Mouse (Mus musculus) neutrophil, adult 5-6 weeks (primary cell): ENCODE measurements around the gene Rnf126. TPM values are rescaled to one million over a fixed set of nuclear protein-coding genes. Genes with fewer than 3 reads are reported as not detected.

Source experiments
- ATAC-seq: fragments of 151-379, 151-347 bp; 2 replicates; pipeline ENCODE4 v1.8.0; 2017; ENCODE audit warnings: mild to moderate bottlenecking, moderate TSS enrichment; ENCODE audit not compliant: insufficient number of reproducible peaks, poor library complexity, low FRiP score, severe bottlenecking; ENCODE audit errors: extremely low read depth
- total RNA-seq: library from RNA; stranded (forward); fragments of 200-1000 nt; gene quantifications from 2 replicates; pipeline ENCODE4 v1.2.3, GENCODE M21; 2017

Gene Rnf126
- 12.0 and 15.9 TPM in 2 replicates for total RNA-seq

DNA sequence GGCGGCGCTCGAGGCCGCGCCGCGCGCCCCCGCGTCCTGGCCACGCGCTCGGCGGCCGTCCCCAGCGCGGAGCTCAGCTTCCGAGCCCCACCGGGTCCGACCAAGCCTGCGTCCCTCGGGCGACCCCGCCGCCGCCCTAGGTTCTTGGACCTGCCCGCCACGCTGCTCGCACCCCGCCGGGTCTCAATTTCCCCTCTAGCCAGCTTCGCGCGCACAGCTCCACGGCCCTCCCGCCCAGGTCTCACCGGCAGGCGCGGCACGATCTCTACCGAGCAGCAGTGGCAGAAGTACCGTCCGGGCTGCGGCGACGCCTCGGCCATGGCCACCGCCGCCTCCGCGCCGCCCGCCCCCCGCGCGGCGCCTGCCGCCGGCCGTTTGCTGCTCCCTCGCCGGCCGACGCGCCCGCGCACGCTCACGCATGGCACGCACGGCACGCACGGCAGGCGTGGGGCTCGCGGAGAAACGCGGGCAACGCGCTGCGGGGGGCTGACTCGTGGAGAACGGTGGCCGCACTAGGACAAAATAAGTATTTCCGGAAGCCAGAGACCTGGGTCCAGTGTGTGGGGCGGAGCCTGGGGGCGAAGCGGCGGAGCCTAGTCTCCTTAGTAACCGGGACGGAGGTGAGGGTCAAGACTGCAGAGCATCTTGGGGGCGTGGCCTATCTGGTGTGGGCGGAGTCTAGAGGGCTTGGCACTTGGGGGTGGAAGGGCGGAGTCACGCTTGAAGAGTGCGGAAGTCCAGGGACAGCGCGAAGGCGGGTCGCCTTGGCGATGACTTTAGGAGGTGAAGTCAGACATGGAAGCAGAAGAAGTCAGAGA, at the start of gene Rnf126:
Rnf126 (minus strand) TSS at position 445 of the 818 bp plus-strand sequence.
- peak; percentile 94 for ATAC-seq

DNA sequence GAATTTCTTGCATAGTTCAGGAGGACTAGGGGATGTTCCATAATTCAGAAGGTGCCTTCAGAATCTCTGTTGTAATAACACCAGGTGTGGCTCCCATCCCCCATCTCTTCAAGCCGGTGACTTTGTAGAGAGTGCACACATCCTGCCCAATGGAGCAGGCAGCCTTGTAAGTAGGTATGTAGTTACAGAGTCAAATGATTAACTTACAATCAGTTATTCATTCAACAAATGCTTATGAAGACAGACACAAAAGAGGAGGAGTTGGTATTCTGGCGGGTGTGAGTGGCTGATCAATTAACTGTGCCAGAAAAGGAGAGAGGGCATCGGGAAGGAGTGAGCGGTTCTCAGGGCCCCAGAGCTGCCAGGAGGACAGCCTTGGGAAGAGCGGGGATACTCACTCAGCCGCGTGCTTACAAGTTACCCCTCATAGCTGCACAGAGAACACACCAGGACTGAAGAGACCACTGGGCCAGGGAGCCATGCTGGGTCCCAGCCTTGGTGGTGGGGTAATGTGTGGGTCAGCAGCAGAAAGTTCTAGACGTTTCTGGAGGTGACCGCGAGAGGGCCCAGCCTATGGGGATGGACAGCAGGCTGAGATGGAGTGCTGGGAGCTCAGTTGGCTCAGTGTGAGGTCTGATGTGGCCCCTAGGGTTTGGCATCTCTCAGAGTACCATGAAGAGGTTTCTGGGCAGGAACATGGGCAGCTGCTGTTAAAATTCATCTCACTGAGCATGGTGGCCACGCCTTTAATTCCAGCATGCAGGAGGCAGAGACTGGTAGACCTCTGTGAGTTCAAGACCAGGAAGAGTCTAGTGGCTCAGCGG, 49.1 kb upstream of the Rnf126 start:
- ATAC-seq = no peak

GRCm38 (mm10) chr10:79814271-79814842, 47.6 kb upstream of the Rnf126 start:
- no peak for ATAC-seq

- peak; percentile 84 for ATAC-seq
These were observed 45.2 kb upstream of the Rnf126 start for GRCm38 (mm10) chr10:79811736-79812637.

- no peak for ATAC-seq
These were observed 42.0 kb upstream of the Rnf126 start for GRCm38 (mm10) chr10:79808728-79809127.

DNA sequence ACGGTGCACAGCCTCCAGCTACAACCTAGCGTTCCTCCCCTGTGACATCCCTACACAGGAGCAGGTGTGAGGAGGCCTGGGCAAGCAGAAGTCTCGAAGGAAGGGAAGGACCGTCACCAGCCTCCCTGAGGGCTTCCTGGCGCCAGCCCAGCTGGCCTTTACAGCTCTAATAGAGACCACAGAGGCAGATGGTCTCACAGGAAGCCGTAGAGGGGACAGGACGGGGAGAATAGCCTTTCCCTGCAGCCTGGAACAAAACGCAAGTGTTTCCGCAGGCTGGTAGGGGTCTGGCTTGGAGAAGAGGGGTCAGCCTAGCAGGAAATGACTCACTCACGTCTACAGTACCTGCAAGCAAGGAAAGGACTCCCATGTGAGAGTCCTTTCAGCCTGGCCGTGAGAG, 41.1 kb upstream of the Rnf126 start:
- ATAC-seq = no peak

DNA sequence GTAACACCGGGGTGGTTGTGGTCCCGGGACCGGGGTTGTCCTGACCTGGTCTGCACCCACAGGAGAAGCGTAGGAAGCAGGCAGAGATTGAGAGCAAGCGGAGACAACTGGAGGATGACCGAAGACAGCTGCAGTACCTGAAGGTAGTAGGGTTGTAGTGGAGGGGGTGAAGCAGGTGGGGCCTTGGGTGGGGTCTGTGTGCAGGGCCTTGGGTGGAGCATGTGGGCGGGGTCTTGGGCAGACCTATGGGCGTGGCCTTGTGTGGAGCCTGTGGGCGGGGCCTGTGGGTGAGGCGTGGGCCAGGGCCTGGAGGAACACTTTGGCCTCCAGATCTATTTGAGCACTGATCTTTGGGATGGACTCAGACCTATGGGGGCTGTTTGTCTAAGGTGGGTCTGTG, 40.2 kb upstream of the Rnf126 start:
- ATAC-seq = no peak

GRCm38 (mm10) chr10:79806331-79806730, 39.6 kb upstream of the Rnf126 start:
- no peak for ATAC-seq

- no peak for ATAC-seq
These were observed 38.9 kb upstream of the Rnf126 start for GRCm38 (mm10) chr10:79805636-79806035.

DNA sequence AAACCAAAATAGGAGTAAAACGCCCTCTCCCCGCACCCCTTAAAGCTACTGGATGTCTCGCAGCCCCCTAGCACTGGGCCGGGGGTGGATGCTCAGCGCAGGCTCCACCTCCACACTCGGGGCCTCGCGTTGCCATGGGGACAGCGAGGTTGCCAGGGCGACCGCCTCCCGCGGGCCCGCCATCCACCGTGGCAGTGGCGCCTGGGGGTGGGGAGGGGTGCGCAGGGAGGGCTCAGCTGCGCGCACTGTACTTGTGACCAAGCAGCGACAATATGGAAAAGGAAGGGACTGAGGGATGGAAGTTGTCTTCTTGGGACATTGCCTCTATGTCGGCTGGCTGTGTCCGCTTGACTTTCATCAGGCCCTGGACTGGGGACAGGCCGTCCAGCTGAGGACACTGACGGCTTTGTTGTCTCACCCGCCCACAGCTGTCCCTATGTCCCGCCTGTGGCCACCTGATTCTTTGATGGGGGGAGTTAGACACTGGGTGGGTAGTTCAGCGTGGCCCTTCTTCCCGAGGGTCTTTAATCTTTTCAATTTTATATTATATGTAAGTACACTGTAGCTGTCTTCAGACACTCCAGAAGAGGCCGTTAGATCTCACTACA, 37.1 kb upstream of the Rnf126 start:
- ATAC-seq = no peak

- no peak; the same call in 1 of the 2 replicates for ATAC-seq
These were observed 35.7 kb upstream of the Rnf126 start for GRCm38 (mm10) chr10:79802331-79802971.

DNA sequence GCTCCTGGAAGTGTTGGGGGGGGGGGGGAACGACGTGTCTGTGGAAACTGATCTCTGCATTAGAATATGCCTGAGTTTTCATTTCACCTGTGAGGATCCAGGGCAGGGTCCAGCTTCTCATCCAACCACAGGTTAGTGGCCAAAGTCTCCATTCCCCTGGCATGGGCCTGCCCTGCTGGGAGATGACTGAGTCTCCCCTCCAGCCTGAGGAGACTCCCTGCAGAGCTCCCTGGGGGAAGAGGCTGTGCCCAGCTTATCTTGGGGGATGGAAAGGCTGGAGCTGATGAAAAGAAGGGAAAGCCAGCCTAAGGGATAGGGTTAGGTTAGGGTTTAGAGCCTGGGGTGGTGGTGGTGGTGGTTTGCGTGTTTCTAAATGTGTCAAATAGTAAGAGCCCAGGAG, 35.1 kb upstream of the Rnf126 start:
- ATAC-seq = no peak

DNA sequence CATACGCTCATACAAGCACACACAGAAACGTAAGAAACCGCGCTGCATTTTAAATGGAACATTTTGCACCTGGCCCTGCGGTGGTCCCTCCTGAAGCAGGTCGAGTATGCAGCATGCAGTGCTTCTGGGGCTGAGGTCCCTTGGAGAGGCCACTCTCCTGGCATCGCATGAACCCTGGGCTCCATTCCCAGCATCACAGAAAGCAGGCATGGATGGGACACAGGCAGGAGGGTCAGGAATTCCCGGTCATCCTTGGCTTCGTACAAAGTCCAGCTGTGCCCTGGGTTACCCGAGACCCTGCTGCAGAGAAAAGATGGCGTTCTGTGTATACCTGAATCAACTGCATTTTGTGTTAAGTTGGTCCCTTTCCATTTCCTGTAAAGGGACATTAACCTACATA, 33.8 kb upstream of the Rnf126 start:
- no peak for ATAC-seq

GRCm38 (mm10) chr10:79798289-79798928, 31.7 kb upstream of the Rnf126 start:
- ATAC-seq = peak; percentile 44

- no peak for ATAC-seq
These were observed 30.6 kb upstream of the Rnf126 start for GRCm38 (mm10) chr10:79797326-79797725.

DNA sequence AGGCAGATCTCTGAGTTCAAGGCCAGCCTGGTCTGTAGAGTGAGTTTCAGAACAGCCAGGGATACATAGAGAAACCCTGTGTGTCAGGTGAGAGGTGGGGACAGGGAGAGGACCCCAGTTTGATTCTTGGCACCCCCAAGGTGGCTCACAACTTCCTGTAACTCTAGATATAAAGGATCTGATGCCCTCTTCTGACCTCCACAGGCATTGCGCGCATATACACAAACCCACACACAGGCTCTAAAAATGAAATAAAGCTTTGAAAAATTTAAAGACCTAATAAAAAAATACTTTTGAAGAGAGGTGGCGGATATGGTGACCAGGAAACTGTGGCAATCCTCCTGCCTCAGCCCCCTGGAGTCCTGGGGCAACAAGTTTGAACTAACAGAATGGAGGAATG, 29.2 kb upstream of the Rnf126 start:
- ATAC-seq = no peak

GRCm38 (mm10) chr10:79794491-79794931, 27.8 kb upstream of the Rnf126 start:
- no peak for ATAC-seq
